In the genomic region with DNA sequence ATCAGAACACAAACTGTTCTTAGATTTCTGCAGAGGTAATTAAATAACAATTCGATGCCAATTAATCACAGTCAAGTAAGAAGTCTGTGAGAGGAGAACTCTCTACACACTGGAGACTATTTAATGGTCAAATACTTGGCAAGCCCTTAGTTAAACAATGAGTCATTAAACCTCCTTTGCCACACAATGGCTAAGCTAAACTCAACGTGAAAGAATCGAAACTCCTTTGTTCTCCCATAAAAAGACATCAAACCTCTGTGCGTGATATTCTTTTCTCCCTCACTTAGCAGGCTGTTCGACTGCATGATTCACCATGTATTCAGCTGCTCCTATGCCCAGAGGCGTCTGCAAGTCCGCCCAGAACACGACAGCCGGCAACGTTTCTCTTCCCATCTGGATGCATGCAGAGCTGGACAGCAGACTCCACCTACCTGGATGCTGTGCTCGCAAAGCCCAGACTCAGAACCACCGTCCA, we compare ENCODE assay signal across 7 mouse cellular contexts.
DNase-seq lines count a peak whose midpoint lies in the region; ATAC-seq and TF ChIP-seq lines count a peak whose summit lies in the region.

No protein-coding gene starts in this region.

- peak overlapping the region; percentile 35 for H3K4me2 ChIP-seq in hindbrain, embryonic 15.5 days
- H3K4me2 ChIP-seq in lung, postnatal 0 days (replicated peaks; ENCODE audit: low read depth, low read length), result peak overlapping the region; percentile 35; the same call in 1 of the 2 replicates
- peak overlapping the region; percentile 28; the same call in 1 of the 2 replicates for H3K4me2 ChIP-seq in stomach, embryonic 14.5 days (replicated peaks; ENCODE audit: low read depth, low read length)

- H3K36me3 ChIP-seq in hindbrain, embryonic 15.5 days, result no peaks in the 10 kb centered on the region
- no peaks in the 10 kb centered on the region for H3K36me3 ChIP-seq in lung, postnatal 0 days (ENCODE audit: insufficient read depth, low read length)
- H3K36me3 ChIP-seq in stomach, embryonic 14.5 days (ENCODE audit: control insufficient read depth, insufficient read depth, low read length), result no peaks in the 10 kb centered on the region

- H3K9me3 ChIP-seq in hindbrain, embryonic 15.5 days, result no peaks in the 10 kb centered on the region
- no peaks in the 10 kb centered on the region for H3K9me3 ChIP-seq in lung, postnatal 0 days (ENCODE audit: low read length)
- H3K9me3 ChIP-seq in stomach, embryonic 14.5 days (ENCODE audit: control insufficient read depth, low read depth, low read length), result no peaks in the 10 kb centered on the region

- no peak for TF ChIP-seq CTCF in lung, postnatal 0 days (IDR thresholded peaks at IDR 0.05)

- WGBS in hindbrain, embryonic 15.5 days, result 15% methylated on average over 12 of the region's 12 CpGs
- WGBS in lung, postnatal 0 days, result 28% methylated on average over 12 of the region's 12 CpGs
- 34% methylated on average over 12 of the region's 12 CpGs for WGBS in stomach, embryonic 14.5 days

- ATAC-seq in hindbrain, embryonic 15.5 days (ENCODE audit: low FRiP score, low read depth), result peak; percentile 86; the same call in 1 of the 2 replicates
- peak; percentile 89 for ATAC-seq in lung, postnatal 0 days
- peak; percentile 91 for ATAC-seq in stomach, embryonic 14.5 days (ENCODE audit: insufficient number of reproducible peaks, insufficient read depth, low FRiP score, low read depth)

- no peaks in the 10 kb centered on the region for H3K27me3 ChIP-seq in hindbrain, embryonic 15.5 days
- H3K27me3 ChIP-seq in lung, postnatal 0 days (replicated peaks; ENCODE audit: insufficient read depth, low read length), result no peaks in the 10 kb centered on the region
- no peaks in the 10 kb centered on the region for H3K27me3 ChIP-seq in stomach, embryonic 14.5 days (ENCODE audit: control insufficient read depth, insufficient read depth, low read length)

- peak overlapping the region; percentile 40 for H3K27ac ChIP-seq in hindbrain, embryonic 15.5 days (replicated peaks)
- H3K27ac ChIP-seq in lung, postnatal 0 days (ENCODE audit: low read length), result no peak overlapping the region
- peak overlapping the region; percentile 80 for H3K27ac ChIP-seq in stomach, embryonic 14.5 days (ENCODE audit: low read length)

- H3K4me1 ChIP-seq in hindbrain, embryonic 15.5 days (replicated peaks), result peaks cover 13% of the 10 kb centered on the region
- peaks cover 4% of the 10 kb centered on the region; the same call in 1 of the 2 replicates for H3K4me1 ChIP-seq in lung, postnatal 0 days (ENCODE audit: insufficient read depth, low read depth, low read length)
- H3K4me1 ChIP-seq in stomach, embryonic 14.5 days (ENCODE audit: control insufficient read depth, insufficient read depth, low read length), result peaks cover 8% of the 10 kb centered on the region; the same call in 1 of the 2 replicates

- DNase-seq in ES-CJ7 (ENCODE audit: low read depth, low spot score) (peak; percentile 46), R1 (ENCODE audit: low read depth, low spot score) (peak; percentile 75)
- DNase-seq in lung, postnatal 0 days (ENCODE audit: low spot score), result peak; percentile 68
- no peak for DNase-seq in ovary, postnatal 14 days (ENCODE audit: low spot score)
- DNase-seq in thymus, postnatal 10 days (ENCODE audit: low spot score in 2 of 2), result no peak

- H3K4me3 ChIP-seq in hindbrain, embryonic 15.5 days, result no peak overlapping the region
- no peak overlapping the region for H3K4me3 ChIP-seq in lung, postnatal 0 days (ENCODE audit: low read depth, low read length)
- no peak overlapping the region for H3K4me3 ChIP-seq in stomach, embryonic 14.5 days (ENCODE audit: low read depth, low read length)

- no peak overlapping the region for H3K9ac ChIP-seq in hindbrain, embryonic 15.5 days
- H3K9ac ChIP-seq in lung, postnatal 0 days (replicated peaks; ENCODE audit: low read depth), result no peak overlapping the region
- no peak overlapping the region for H3K9ac ChIP-seq in stomach, embryonic 14.5 days (replicated peaks; ENCODE audit: low read depth, low read length)

- TF ChIP-seq EP300 in lung, postnatal 0 days (IDR thresholded peaks at IDR 0.05), result peak; percentile 74

Comparison
In these comparisons a context has a peak if more than half of its experiments do, and no peak if none do; other contexts are left out.
1. DNase-seq: peak in ES-CJ7 (single experiment), R1 (single experiment) and lung, postnatal 0 days (single experiment); none in ovary, postnatal 14 days (single experiment) and thymus, postnatal 10 days (0 of 2).
2. Peak in every context shown above with its lines, with median percentiles within 50 percentile points of each other: ATAC-seq and H3K4me2 ChIP-seq.